Comparison of ENCODE assay signal across 16 mouse cellular contexts in the genomic region with DNA sequence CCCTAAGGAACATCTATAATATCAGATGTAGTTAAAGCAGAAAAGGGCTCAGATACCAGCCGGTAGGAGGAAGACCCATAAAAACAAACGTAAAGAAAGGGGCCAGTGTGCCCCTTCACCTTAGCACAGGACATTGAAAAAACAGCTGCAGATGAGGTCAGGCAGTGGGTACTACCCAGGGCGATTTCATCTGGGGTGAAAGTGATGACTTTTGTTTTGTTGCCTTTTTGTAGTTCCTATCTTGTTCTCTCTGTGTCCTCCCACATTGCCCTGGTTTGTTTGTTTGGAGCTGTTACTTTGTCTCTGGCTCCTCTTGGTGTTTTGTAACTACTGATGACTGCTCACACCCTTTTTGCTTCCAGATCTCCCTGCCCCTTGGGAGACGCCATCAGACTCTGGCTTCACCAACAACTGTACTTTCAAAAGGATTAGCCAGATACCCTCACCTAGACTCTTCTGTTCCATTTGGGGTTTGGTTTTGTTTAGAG.
DNase-seq lines count a peak whose midpoint lies in the region; ATAC-seq and TF ChIP-seq lines count a peak whose summit lies in the region.
"Had no signal": no experiment of that assay in that cellular context is flagged by ENCODE, and none has a peak within 500 bp of the region (broad histone marks: within the 10 kb centered on the region; RNA-seq: fewer than 3 reads in every experiment).

No protein-coding gene starts in this region.

- TF ChIP-seq CTCF in stomach, postnatal 0 days (IDR thresholded peaks at IDR 0.05; ENCODE audit: low read depth) = no peak

- intact Hi-C loops in heart, postnatal 36 days (cut with DNase I) = no loop called here

- H3K4me1 ChIP-seq in heart, embryonic 10.5 days = peaks cover 14% of the 10 kb centered on the region
- H3K4me1 ChIP-seq in stomach, embryonic 15.5 days = no peaks in the 10 kb centered on the region
- no peaks in the 10 kb centered on the region for H3K4me1 ChIP-seq in stomach, postnatal 0 days (replicated peaks; ENCODE audit: control insufficient read depth, insufficient read depth)
- peaks cover 3% of the 10 kb centered on the region; the same call in 1 of the 2 replicates for H3K4me1 ChIP-seq in intestine, embryonic 14.5 days (replicated peaks; ENCODE audit: control insufficient read depth, insufficient read depth, low read length)
- H3K4me1 ChIP-seq: forebrain, embryonic 10.5 days; liver, embryonic 13.5 days had no signal

- ATAC-seq in stomach, embryonic 15.5 days (ENCODE audit: insufficient read depth, low FRiP score, low read depth) = 0 out of 2 replicates have a peak, but pooled peaks have one; percentile 7
- no peak; the same call in 1 of the 2 replicates for ATAC-seq in stomach, postnatal 0 days (ENCODE audit: low FRiP score, low TSS enrichment)
- no peak for ATAC-seq in intestine, embryonic 14.5 days (replicated peaks; ENCODE audit: low FRiP score, low TSS enrichment, low read depth)
- ATAC-seq in activated CD4-positive, CD25-positive, alpha-beta regulatory T cell, adult 4 months = no peak
- ATAC-seq: CD4-positive, CD25-positive, alpha-beta regulatory T cell, adult 4 months; hindbrain, postnatal 0 days had no signal

- no peak for DNase-seq in heart, embryonic 10.5 days (ENCODE audit: low spot score)
- DNase-seq in heart, postnatal 36 days = no peak
- no peak for DNase-seq in stomach, postnatal 0 days (ENCODE audit: low spot score)
- DNase-seq in intestine, embryonic 14.5 days (ENCODE audit: low spot score) = no peak
- DNase-seq in skeletal muscle tissue, adult 2 months (ENCODE audit: low read depth, low spot score) = peak; percentile 13
- no peak for DNase-seq in layer of hippocampus, adult 11-12 months (ENCODE audit: low spot score)
- DNase-seq: cerebellum, adult 8-10 months; liver, embryonic 13.5 days; lung, postnatal 14 days; right cerebral cortex, postnatal 14 days; thymus, postnatal 4 days had no signal

- 36% methylated on average over 4 of the region's 4 CpGs for WGBS in heart, embryonic 10.5 days
- WGBS in stomach, embryonic 15.5 days = 46% methylated on average over 4 of the region's 4 CpGs
- WGBS in stomach, postnatal 0 days = 49% methylated on average over 4 of the region's 4 CpGs
- 34% methylated on average over 4 of the region's 4 CpGs for WGBS in intestine, embryonic 14.5 days

- H3K4me3 ChIP-seq in heart, embryonic 10.5 days = no peak overlapping the region
- H3K4me3 ChIP-seq in stomach, embryonic 15.5 days (replicated peaks) = no peak overlapping the region
- no peak overlapping the region for H3K4me3 ChIP-seq in stomach, postnatal 0 days (ENCODE audit: low read depth, low read length)
- no peak overlapping the region for H3K4me3 ChIP-seq in intestine, embryonic 14.5 days (ENCODE audit: low read depth, low read length)
- H3K4me3 ChIP-seq: forebrain, embryonic 10.5 days; liver, embryonic 13.5 days had no signal

- H3K27me3 ChIP-seq in heart, embryonic 10.5 days (ENCODE audit: insufficient read depth, poor library complexity, severe bottlenecking) = no peaks in the 10 kb centered on the region
- H3K27me3 ChIP-seq in stomach, embryonic 15.5 days (replicated peaks) = no peaks in the 10 kb centered on the region
- H3K27me3 ChIP-seq in stomach, postnatal 0 days (ENCODE audit: control insufficient read depth, insufficient read depth, low read length) = no peaks in the 10 kb centered on the region
- no peaks in the 10 kb centered on the region for H3K27me3 ChIP-seq in intestine, embryonic 14.5 days (replicated peaks; ENCODE audit: control insufficient read depth, insufficient read depth, low read length)
- H3K27me3 ChIP-seq: liver, embryonic 13.5 days had no signal

- H3K9ac ChIP-seq in stomach, embryonic 15.5 days = no peak overlapping the region
- H3K9ac ChIP-seq in stomach, postnatal 0 days (ENCODE audit: low read length) = no peak overlapping the region
- no peak overlapping the region for H3K9ac ChIP-seq in intestine, embryonic 14.5 days (ENCODE audit: low read length)
- H3K9ac ChIP-seq: liver, embryonic 13.5 days had no signal

- no peak overlapping the region for H3K4me2 ChIP-seq in stomach, embryonic 15.5 days
- no peak overlapping the region for H3K4me2 ChIP-seq in stomach, postnatal 0 days (replicated peaks; ENCODE audit: low read depth)
- H3K4me2 ChIP-seq in intestine, embryonic 14.5 days (ENCODE audit: low read length) = no peak overlapping the region
- H3K4me2 ChIP-seq: liver, embryonic 13.5 days had no signal

- no peak for TF ChIP-seq EP300 in stomach, postnatal 0 days (optimal IDR thresholded peaks at IDR 0.05)

- H3K27ac ChIP-seq in heart, embryonic 10.5 days = peak overlapping the region; percentile 59
- no peak overlapping the region for H3K27ac ChIP-seq in stomach, embryonic 15.5 days
- H3K27ac ChIP-seq in stomach, postnatal 0 days (replicated peaks) = no peak overlapping the region
- H3K27ac ChIP-seq in intestine, embryonic 14.5 days (ENCODE audit: low read depth) = peak overlapping the region; percentile 57; the same call in 1 of the 2 replicates
- H3K27ac ChIP-seq: forebrain, embryonic 10.5 days; hindbrain, postnatal 0 days; liver, embryonic 13.5 days had no signal

- no peaks in the 10 kb centered on the region for H3K36me3 ChIP-seq in heart, embryonic 10.5 days
- H3K36me3 ChIP-seq in stomach, embryonic 15.5 days = no peaks in the 10 kb centered on the region
- H3K36me3 ChIP-seq in stomach, postnatal 0 days (ENCODE audit: control insufficient read depth, insufficient read depth, low read length) = no peaks in the 10 kb centered on the region
- H3K36me3 ChIP-seq in intestine, embryonic 14.5 days (ENCODE audit: control insufficient read depth, insufficient read depth, low read length) = no peaks in the 10 kb centered on the region
- H3K36me3 ChIP-seq: forebrain, embryonic 10.5 days; liver, embryonic 13.5 days had no signal

- no peaks in the 10 kb centered on the region for H3K9me3 ChIP-seq in heart, embryonic 10.5 days
- no peaks in the 10 kb centered on the region for H3K9me3 ChIP-seq in stomach, embryonic 15.5 days
- H3K9me3 ChIP-seq in stomach, postnatal 0 days (ENCODE audit: control insufficient read depth, low read length) = no peaks in the 10 kb centered on the region
- no peaks in the 10 kb centered on the region for H3K9me3 ChIP-seq in intestine, embryonic 14.5 days (ENCODE audit: control insufficient read depth, low read length)
- H3K9me3 ChIP-seq: forebrain, embryonic 10.5 days; liver, embryonic 13.5 days had no signal

Comparison
In these comparisons a context has a peak if more than half of its experiments do, and no peak if none do; other contexts are left out.
1. H3K27ac ChIP-seq: peak in heart, embryonic 10.5 days (single experiment) and intestine, embryonic 14.5 days (single experiment); none in stomach, embryonic 15.5 days (single experiment) and stomach, postnatal 0 days (single experiment).